Mouse (Mus musculus): ENCODE results near the gene AI597479.

GRCm38 (mm10) chr1:43090418-43090817 is 8.1 kb upstream of the AI597479 start:
- TF ChIP-seq CTCF (conservative IDR thresholded peaks at IDR 0.05; ENCODE audit: low read length) (no peak), NANOG (IDR thresholded peaks at IDR 0.05; ENCODE audit: borderline replicate concordance, low read length) (no peak), POU5F1 (IDR thresholded peaks at IDR 0.05; ENCODE audit: borderline replicate concordance, low read length) (no peak)
